Mouse (Mus musculus) heart, postnatal 14 days (tissue): ENCODE measurements at regions not wholly inside any gene's neighbourhood (a gene's known extent, or its start where the extent isn't known, plus 50 kb on each side); places are given as distances from the start of the nearest gene placed in this dataset.

Source experiments
- DNase-seq, 2 experiments: peaks; one replicate each; pipeline ENCODE4 v3.0.0; 2021 to 2022
- intact Hi-C: fragments of 180-260 bp; cut with DNase I; formaldehyde crosslinking; loops from one replicate; pipeline ENCODE4 v1.15.1; 2025

DNA sequence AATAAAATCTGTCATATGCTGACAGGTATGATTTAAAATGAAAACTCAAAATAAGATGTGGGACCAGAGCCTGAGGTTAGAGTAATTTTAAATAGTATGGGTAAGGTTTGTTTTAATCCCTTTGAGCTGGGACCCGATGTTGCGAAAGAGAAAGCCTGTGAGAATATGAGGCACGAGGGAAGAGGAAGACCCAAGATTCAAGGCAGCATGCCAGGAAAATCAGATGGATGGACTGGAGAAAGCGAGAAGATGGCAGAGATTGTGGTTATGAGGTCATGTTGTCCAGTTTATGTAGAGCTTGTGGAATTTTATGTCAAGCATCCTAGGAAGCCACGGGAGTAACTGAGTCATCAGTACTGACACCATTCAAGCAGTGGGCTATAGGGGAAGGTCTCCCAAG is 377.2 kb upstream of the Jag1 start:
- DNase-seq, result no peak
- intact Hi-C loops, result no loop called here

DNA sequence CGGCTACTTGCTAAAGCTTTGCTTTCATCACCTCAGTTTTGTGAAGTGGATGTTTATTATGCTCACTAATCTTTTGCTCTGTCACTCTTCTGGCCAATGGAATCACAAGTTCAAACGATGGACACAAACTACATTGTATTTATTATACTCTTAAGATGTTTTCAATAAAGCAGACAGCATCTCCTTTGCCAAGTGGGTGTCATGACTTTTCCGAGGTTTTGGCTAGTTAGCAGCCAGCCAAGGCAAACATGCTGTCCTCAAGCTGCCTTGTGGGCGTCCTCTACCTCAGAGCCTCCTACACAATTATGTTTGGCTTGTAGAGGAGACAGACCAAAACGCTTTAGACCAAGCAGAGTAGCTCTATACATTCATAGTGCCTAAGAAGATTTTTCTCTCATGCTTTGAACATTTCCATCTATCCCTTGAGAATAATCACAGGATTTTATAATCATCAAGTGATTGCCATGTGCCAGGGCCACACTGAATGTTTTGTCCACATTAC is 372.8 kb upstream of the Jag1 start:
- peak in 1 of 2 experiments; percentile 3 for DNase-seq
- intact Hi-C loops, result no loop called here

DNA sequence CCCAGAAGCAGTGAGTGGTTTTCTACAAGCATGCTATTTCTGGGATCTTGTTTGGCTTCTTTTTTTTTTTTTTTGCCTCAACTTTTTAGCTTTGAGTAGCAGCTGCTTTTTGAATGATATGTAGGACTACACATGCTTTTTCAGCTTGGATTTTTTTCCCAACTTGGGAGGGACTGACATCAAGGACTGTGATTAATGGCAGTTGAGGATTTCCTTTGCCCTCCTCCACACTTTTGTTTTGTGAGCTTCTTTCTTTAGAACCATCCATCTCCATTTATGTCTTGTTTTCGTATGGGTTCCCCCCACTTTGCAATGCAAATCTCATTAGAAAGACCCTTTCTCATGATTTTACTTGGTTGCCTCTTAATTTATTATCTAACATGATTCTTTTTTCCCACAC is 352.3 kb upstream of the Jag1 start:
- DNase-seq, result no peak
- intact Hi-C loops, result no loop called here

DNA sequence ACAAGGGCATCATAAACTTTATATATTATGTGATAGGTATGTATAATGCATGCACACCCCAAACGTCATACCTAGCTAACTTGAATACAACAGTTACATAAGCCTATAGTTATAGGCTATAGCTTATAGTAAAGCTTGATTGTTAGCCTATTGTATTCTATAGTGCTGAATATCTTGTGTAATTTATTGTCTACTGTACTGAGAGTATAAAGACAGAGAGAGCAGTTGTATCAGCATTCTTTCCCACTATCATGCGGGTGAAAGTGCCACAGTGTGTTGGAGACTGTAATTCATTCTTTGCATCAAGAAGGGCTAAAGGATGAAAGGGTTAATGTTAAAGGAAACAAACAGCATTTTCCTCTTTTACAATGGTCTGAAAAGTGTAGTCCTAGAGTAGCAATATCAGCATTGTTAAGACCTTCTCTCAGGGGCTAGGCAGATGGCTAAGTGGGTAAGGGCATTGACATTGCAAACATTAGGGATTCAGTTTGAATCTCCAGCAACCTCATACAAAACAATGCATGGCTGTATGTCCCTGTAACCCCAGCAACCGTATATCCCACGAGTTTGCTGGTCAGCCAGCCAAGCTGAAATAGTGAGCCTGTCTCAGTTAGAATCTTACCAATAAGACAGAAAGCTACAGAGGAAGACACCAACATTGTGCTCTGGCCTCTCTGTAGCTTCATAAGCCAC is 340.8 kb upstream of the Jag1 start:
- intact Hi-C loops, result no loop called here
- DNase-seq, result no peak

DNA sequence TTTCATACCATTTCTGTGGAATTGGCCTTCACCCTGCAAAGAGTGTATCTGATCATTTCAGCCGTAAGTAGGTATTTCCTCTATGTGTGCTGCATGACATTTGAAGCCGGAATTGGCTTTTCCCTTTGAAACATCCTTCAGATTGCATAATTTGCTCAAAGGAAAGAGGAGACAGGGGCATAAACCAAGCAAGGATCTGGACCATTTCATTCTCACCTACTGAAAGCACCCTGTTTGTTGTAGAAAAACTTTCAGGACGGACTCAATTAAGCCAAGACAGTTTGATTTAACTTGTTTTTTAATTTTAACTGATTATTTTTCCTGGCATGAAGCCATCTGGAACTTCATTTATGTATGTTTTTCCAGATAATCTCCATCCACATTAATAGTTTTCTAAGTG is 340.0 kb upstream of the Jag1 start:
- intact Hi-C loops, result no loop called here
- DNase-seq, result no peak

DNA sequence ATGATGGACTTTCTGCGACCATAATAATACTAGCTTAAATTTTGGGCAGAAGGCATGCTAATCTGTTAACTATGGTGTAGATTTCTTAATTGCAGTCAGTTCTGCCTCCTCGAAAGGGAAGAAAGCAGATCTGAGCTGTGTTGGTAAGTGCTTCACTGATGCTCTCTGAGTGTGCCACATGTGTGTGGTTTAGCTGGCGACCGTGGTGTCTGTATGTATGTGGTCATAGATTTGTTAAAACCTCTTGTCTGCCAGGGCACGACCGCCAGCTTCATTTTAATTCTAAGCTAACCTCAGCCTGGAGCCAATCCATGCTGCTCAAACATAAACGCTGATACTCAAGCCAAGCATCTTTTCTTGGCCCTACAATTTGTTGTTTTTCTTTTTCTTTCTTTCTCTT is 330.5 kb upstream of the Jag1 start:
- DNase-seq, result no peak

DNA sequence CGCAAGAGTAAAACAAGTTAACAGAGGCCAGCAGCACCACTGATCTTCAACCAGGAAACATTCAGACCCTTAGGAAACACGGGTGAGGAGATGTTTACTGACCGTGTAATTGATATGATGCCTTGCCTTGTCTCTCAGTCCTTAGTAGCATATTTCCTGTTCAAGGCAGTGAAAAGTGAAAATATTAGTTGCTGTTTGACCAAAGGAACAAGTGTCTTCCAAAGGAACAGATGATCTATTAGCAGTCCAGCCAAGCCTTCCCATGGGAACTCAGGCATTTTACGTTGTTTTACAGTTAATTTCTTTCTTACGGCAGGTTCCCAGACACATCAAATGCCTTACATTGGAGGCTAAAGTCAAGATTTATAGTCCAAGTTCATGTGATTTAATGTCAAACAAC is 321.3 kb upstream of the Jag1 start:
- intact Hi-C loops, result no loop called here
- no peak for DNase-seq

More for the DNA sequence above, 330.5 kb upstream of the Jag1 start:
- intact Hi-C loops, result no loop called here

DNA sequence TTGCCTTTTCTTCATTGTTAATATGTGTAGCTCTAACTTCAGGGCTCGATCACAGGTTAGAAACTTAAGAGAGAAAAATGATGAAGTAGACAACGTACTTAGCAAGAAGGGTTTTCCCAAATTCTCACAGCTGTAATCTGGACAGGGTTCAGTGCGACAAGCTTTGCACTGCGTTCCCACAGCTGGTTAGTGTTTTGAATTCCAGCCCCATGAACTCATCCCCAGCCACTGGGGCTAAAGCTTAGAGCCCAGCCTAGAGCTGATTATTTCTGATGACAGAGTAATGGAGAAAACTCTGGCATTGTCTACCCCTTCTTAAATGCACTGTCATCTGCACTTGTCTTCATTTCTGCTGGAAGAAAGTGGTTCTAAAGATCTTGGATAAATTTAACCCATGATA is 319.7 kb upstream of the Jag1 start:
- intact Hi-C loops, result no loop called here
- peak; percentile 22 to 49 for DNase-seq

DNA sequence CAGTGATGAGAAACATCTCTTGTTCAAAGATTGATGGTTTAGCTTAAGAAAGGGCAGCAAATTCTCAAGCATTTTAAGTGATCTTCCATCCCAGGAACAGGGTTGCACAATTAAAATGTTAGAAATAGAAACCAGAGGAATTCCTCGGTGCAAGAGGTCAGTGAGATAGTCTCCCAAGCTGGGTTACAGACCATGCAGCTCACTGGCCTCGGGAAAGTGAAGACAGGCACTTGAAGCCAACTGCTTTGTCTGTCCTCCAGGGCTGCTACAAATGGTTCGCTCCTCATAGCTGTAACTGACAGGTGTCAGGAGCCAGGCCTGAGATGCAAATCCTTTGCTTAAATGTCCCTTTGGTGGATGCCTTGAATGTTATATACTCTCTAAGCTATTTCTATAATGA is 306.2 kb upstream of the Jag1 start:
- intact Hi-C loops, result loop anchor here (10.0 kb wide), 1 partner anchor 312 kb away; no protein-coding TSS in a partner anchor
- peak in 1 of 2 experiments; percentile 16 for DNase-seq

DNA sequence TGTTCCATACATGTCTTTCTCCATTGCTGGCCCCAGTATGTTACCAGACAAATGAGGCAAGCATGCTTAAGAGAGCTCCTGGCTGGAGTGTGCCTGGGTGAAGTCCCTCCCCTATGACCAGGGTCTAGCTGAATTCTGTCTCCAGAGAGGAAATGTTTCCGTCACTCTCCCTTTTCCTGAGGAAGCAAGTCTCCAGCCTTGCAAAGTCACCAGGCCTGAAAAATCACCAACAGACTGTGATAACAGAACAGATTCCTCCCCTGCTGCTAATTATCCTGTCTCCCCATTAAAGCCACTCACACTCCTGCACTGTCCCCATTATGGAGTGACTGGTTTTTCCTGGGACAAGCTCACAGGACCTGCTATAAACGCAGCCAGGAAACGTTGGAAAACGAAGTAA is 303.2 kb upstream of the Jag1 start:
- intact Hi-C loops, result loop anchor here (10.0 kb wide), 1 partner anchor 315 kb away; no protein-coding TSS in a partner anchor

DNA sequence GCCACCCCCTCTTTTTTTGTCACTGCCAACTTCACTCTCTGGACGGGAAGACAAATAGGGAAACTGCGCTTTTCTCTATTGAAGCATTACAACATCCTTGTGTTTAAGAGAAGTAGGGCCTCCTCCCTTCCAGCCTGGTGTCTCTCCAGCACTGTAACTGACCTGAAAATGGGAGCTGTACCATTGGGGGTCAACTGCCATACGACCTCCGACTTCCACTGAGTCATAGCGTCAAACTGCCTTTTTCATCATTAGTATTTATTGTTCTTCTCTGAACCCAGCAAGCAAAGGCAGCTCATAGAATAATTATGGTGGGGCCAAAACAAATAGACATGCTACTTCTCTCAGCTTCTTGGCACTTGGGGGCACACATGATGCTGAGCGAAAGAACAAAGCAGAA is 301.2 kb upstream of the Jag1 start:
- no peak for DNase-seq
- intact Hi-C loops, result no loop called here

More for the DNA sequence above, 303.2 kb upstream of the Jag1 start:
- peak; percentile 4 to 9 for DNase-seq

DNA sequence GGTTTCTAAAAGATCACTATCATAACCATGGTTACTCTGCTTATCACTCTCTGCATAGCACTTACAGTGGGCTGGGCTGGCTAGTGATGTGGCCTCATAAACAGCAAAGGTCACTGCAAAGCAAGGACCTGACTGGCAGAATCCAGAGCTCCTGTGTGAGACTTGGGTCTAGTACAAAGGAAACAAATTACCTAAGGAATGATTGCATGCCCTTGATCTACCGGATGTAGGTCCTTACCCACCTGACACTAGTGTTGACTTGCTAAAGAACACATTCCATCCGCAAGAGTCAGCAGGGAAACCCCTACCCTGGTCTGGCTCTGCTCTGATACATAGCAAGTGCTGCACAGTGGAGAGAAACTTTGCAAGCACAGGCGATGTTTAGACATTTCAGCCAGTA is 297.0 kb upstream of the Jag1 start:
- DNase-seq, result no peak
- intact Hi-C loops, result no loop called here

DNA sequence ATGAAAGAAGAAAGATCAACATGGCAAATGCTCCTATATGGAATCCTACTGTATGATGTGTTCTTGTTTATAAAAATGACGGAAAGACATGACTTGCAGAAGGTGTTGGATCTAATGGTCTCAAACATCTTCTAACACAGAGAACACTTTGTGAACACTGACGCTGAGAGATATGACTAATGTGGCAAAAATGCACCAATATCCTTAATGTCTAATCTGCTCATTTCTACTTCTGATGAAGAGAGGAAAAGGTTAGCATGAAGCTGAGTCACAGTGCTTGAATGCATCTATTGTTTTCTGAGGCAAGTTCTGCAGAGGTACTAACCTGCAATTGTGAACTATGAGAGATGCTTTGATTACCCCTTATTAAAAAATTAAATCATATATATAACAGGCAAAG is 293.2 kb upstream of the Jag1 start:
- intact Hi-C loops, result no loop called here
- no peak for DNase-seq

DNA sequence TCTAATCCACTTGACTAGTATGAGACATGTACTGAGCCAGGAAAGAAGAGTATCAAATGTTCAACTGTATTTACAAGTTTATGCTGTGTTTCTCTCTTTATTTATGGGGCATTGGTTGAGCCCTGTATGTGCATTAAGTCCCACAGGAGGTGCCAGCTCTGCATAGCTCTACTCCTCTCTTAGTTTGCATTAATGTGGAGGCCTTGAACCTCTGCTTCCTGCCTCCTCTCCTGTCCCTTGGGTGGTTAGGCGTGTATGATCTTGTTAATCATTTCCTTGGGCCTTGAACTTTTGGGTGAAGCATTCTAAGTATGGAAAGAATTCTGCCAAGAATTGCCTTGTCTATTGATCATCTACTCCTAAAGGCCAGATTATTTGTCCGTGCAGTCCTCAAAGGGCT is 291.9 kb upstream of the Jag1 start:
- intact Hi-C loops, result no loop called here
- no peak for DNase-seq

DNA sequence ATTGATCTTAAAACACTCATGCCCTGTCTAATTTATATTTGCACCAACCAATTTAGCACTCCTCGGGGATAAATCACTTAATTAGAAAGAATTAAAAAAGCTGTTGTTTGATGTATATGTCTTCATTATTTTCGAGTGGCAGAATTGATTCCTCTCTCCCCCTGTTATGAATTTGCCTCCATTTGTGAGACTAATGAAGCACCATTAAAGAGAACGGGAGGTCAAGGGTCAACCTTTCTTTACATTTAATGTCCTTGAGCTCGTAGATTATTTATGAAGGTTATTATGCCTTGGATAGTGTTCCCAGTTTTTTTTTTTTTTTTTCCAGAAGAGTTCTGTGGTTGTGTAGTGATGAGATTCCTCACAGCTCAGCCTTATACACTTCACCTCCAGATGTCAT is 277.0 kb upstream of the Jag1 start:
- no peak for DNase-seq
- intact Hi-C loops, result no loop called here

DNA sequence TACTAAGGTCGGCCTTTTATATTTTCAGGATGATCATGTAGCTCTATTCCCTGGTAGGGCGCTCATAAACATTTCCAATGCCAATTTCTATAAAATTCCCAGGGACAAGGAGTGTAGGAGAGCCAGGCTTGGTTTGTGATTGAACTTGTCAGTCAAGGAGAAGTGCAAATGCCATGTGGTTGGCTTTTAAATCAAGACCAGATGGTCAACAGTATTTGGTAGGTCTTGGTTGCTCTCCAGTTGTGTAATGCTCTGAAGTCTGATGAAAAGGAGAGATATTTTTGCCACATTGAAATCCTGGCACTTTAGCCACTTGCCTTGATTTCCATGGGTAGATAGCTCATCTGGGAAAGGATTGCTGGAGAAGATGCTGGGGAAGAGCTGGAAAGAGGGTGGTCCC is 263.4 kb upstream of the Jag1 start:
- intact Hi-C loops, result no loop called here

DNA sequence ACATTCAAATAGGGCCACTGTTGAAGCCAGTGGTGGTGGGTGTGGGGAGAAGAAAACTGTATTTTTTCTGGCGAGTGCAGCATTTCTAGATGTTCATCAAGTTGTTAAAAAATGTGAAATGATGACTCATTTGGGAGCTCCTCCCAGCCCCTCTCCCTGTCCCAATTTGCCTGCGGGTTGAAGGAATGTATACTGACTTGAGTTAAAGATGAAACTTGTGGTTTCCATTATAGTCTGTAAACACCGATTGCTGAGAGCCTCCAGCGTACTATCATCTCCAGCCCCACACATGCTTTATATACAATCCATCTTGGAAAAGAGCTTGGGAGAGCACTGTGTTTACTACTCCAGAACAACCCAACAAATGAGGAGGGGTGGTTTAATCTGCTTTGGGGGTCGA is 258.9 kb upstream of the Jag1 start:
- intact Hi-C loops, result no loop called here
- DNase-seq, result no peak

More for the DNA sequence above, 263.4 kb upstream of the Jag1 start:
- no peak for DNase-seq

DNA sequence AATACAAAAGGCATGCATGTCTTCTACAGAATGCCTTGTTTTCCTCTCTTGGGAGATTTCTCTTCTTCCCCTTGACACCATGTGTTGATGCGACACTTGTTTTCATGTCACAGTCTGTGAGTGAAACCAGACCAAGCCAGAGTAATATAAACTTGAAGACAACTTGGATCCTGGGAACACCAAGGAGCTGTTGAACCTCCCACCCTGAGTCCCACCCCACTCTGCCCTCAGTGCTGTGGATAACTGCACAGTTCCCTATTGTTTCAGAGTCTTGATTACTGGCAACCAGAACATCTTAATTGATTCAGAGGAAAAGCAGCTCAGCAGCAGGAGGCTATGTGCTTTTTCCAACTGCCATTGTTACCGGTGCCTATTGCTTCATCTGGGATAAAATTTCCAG is 254.6 kb upstream of the Jag1 start:
- DNase-seq, result no peak
- intact Hi-C loops, result no loop called here

DNA sequence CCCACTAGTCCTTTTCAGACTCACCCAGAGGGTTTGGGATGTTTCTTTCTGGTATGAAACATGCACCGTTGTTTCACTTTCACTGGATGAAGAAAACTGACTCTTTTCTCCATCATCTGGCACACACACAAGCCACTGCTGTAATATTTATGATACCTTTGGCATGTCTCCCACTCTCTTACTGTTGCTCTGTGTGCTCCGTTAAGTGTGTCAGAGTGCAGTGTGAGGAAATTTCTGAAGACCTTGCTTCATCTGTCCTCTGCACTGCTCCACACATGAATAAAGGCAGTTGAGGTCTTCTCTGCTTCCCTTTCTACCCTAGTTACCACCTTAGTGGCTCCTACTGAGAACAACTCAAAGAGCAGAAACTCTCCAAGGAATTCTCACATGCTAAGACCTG is 246.6 kb upstream of the Jag1 start:
- no peak for DNase-seq
- intact Hi-C loops, result no loop called here

DNA sequence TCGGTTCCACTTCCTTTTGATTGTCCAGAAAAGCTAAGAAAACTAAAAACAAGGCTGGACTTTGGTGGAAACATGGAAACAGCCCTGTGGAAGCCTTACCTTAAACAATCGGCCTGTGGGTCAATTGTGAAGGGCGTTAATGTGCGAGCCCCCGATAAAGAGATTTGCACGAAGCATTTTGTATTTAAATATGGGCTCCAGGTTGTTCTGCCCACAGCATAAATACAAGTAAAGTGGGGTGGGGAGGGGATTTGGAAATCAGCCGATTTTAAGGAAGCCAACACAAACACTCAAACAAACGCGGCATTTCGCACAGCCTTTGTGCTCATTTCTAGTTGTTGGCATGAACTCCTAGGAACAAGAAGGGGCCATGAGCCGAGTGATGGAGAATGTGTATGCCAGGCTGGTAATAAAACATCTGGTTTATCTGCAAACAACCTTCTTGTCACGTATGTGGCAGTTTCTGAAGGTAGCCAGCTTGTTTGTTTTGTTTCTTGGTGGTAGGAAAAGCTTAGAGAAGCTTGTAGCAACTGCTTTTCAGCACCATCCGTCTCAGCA is 240.8 kb upstream of the Jag1 start:
- DNase-seq, result peak; percentile 2 to 9
- intact Hi-C loops, result no loop called here

DNA sequence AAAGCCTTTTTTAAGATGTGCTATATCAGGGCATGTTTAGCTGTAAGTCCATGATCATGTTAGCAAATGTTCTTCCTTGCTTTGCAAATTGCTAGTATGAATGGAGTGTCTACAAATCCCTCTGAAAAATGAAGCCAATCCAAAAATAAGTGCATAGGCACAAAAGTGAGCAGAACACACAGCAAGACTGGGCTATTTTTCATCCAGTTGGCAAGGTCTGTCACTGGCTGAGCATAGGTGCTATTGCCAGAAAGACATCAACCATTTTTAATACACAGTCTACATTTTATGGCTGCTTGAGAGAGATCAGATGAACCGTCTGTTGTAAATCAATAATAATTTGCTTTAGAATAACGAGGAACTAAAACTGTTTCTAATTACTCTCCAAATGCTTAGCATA is 227.3 kb upstream of the Jag1 start:
- intact Hi-C loops, result no loop called here
- no peak for DNase-seq

DNA sequence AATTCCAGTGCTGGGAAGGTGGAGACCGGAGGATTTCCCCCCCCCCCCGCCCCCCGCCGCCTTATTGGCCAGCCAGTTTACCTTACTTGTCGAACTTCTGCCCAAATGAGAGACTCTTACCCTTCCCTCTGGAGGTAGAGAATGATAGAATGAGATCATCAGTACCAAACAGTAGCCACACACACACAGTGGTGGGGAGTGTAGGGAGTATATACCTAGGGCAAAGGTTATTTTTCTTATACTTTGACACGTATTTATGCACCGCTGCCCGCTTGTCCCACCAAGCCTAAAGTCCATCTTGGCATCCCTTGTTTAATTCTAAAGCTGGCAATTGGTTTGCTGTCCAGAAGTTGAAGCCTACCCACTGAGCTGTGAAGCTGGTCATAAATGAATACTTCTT is 213.6 kb upstream of the Jag1 start:
- intact Hi-C loops, result no loop called here

More for the DNA sequence above, 213.6 kb upstream of the Jag1 start:
- DNase-seq, result no peak
